Mouse (Mus musculus) hindbrain, postnatal 0 days (tissue): Measurements from ENCODE around the gene Mprip. TPM values are rescaled to one million over a fixed set of nuclear protein-coding genes. Genes with fewer than 3 reads are reported as not detected.
A peak's percentile ranks its signal among the peaks of the same experiment; 100 is the strongest.
"Not testable (repeated sequence)": the region's sequence is repeated elsewhere in the genome, so short reads cannot be mapped to it uniquely, and the experiment has no call there.

ENCODE experiments used
- ATAC-seq: fragments of 200-750 bp; cut with Nextera tagmentation; 2 replicates; pipeline ENCODE4 v1.8.0; 2017; ENCODE audit warnings: mild to moderate bottlenecking, moderate TSS enrichment, moderate library complexity
- DNase-seq: peaks from one replicate; pipeline ENCODE4 v3.0.0-alpha.2; 2015; ENCODE audit warnings: low spot score
- H3K27ac ChIP-seq: fragments of 300-500 bp; sonication (generic); 2 replicates; pipeline ENCODE4 v1.5.1; 2014; ENCODE audit warnings: mild to moderate bottlenecking
- H3K27me3 ChIP-seq: fragments of 300-500 bp; sonication (generic); 2 replicates; pipeline ENCODE4 v1.6.1; 2014; ENCODE audit warnings: low read length, mixed read lengths; ENCODE audit not compliant: insufficient read depth
- H3K36me3 ChIP-seq: fragments of 300-500 bp; sonication (generic); 2 replicates; pipeline ENCODE4 v1.6.1; 2014; ENCODE audit warnings: low read length, mixed read lengths; ENCODE audit not compliant: insufficient read depth
- H3K4me1 ChIP-seq: fragments of 300-500 bp; sonication (generic); 2 replicates; pipeline ENCODE4 v1.6.1; 2014; ENCODE audit warnings: antibody characterized with exemption, low read length, mixed read lengths; ENCODE audit not compliant: insufficient read depth
- H3K4me2 ChIP-seq: fragments of 300-500 bp; sonication (generic); 2 replicates; pipeline ENCODE4 v1.6.1; 2014; ENCODE audit warnings: low read depth, mild to moderate bottlenecking, low read length, moderate library complexity, mixed read lengths
- H3K4me3 ChIP-seq: fragments of 300-500 bp; sonication (generic); 2 replicates; pipeline ENCODE4 v1.5.1; 2014; ENCODE audit warnings: low read length
- H3K9ac ChIP-seq: fragments of 300-500 bp; sonication (generic); replicated peaks from 2 replicates; pipeline ENCODE4 v1.6.1; 2014; ENCODE audit warnings: mild to moderate bottlenecking, low read length, moderate library complexity, mixed read lengths
- H3K9me3 ChIP-seq: fragments of 300-500 bp; sonication (generic); 2 replicates; pipeline ENCODE4 v1.6.1; 2016; ENCODE audit warnings: low read length, mixed read lengths
- CTCF ChIP-seq: IDR thresholded peaks from 2 replicates; pipeline ENCODE4 v1.5.1; 2016; ENCODE audit warnings: antibody characterized with exemption, control low read depth, low read depth
- WGBS: fragments of 180-500 bp; shearing (Covaris S2); extraction: QIAGEN DNeasy Blood & Tissue Kit; methylation state at CpG from one replicate; pipeline ENCODE4 v1.1.7; 2014; 5-methylcytosine and 5-hydroxymethylcytosine counted together
- polyA plus RNA-seq: library from polyadenylated mRNA; unstranded; fragments of >200 nt; fragmentation: Nextera tagmentation; extraction: Ambion mirVana; gene quantifications from 2 replicates; pipeline ENCODE4 v1.2.1, GENCODE M21; 2015
- total RNA-seq: library from RNA; depleted of rRNA; stranded (reverse); fragments of >200 nt; gene quantifications from 2 replicates; pipeline ENCODE4 v1.2.3, GENCODE M21; 2014

The Mprip gene
- total and polyA plus RNA-seq, 2 experiments from 2014 or later, result 57.8 to 149 TPM

DNA sequence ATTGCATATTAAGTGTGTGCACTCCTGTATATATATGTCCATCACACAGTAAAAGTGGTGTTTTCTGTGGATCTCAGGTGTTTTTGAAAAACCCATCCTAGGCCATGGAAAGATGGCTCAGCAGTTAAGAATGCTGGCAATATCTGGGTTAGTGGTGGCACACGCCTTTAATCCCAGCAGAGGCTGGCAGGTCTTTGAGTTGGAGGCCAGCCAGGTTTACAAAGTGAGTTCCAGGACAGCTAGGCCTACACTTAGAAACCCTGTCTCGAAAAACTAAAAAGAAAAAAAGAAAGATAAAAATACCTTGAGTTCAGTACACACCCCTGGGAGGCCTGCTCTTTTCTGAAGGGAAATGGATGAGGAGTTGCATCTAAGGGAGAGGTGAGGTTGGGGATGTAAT lies 60.3 kb downstream of the Mprip start:
- DNase-seq (no peak), ATAC-seq (no peak)
- Histone ChIP-seq H3K36me3 (no peaks in the 10 kb centered on the region), H3K9me3 (no peaks in the 10 kb centered on the region), H3K4me3 (no peak overlapping the region), H3K4me2 (no peak overlapping the region), H3K9ac (no peak overlapping the region), H3K4me1 (peaks cover 3% of the 10 kb centered on the region; the same call in 1 of the 2 replicates), H3K27me3 (no peaks in the 10 kb centered on the region), H3K27ac (no peak overlapping the region)
- TF ChIP-seq CTCF, result no peak
- 52% methylated on average over 2 of the region's 2 CpGs for WGBS

GRCm38 (mm10) chr11:59727204-59727603 lies 66.1 kb downstream of the Mprip start:
- H3K4me1 ChIP-seq, result no peaks in the 10 kb centered on the region; the same call in 1 of the 2 replicates
- no peak overlapping the region for H3K4me2 ChIP-seq
- ATAC-seq, result no peak
- no peaks in the 10 kb centered on the region; the same call in 1 of the 2 replicates for H3K36me3 ChIP-seq
- no peak overlapping the region for H3K4me3 ChIP-seq
- 87% methylated on average over 3 of the region's 3 CpGs for WGBS
- no peaks in the 10 kb centered on the region for H3K27me3 ChIP-seq
- H3K27ac ChIP-seq, result no peak overlapping the region
- TF ChIP-seq CTCF, result no peak
- DNase-seq, result no peak
- no peaks in the 10 kb centered on the region for H3K9me3 ChIP-seq
- no peak overlapping the region for H3K9ac ChIP-seq

- Histone ChIP-seq H3K4me1 (no peaks in the 10 kb centered on the region; the same call in 1 of the 2 replicates), H3K27me3 (no peaks in the 10 kb centered on the region), H3K27ac (peak overlapping the region; percentile 56; the same call in 1 of the 2 replicates), H3K9ac (no peak overlapping the region), H3K9me3 (no peaks in the 10 kb centered on the region), H3K36me3 (no peaks in the 10 kb centered on the region; the same call in 1 of the 2 replicates), H3K4me2 (no peak overlapping the region), H3K4me3 (no peak overlapping the region)
- DNase-seq, result no peak
- no peak for ATAC-seq
- no peak for TF ChIP-seq CTCF
- 65% methylated on average over 3 of the region's 3 CpGs for WGBS
Measured at GRCm38 (mm10) chr11:59731821-59732220, 70.7 kb downstream of the Mprip start.

DNA sequence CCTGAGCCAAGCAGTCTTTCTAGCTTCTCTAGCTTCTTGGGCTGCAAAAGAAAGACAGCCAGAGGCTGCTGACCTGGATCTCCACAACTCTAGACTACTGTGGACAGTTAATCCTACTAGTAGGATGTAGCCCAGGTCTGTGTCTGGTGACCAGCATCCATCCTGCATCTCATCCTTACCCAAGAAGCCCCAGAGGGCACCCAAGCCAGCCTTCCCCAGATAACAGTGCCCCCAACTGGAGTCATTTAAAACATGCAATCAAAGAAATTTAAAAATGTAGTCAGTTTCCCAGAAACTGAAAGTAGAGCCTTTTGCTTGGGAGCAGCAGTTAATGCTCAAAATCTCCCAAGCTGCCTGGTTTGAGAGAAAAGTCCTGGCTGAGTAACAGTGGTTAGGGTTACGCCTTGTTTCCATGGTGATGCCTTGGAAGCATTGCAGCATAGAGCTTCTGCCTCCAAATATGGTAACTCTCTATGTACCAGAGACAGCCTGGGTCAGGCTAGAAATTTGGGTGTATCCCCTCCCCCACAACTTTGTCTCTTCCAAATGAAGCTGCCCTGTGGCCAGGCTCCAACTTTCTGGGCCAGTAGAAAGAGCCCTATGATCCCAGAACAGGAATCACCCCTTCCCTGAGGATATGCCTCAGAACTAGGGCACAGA lies 71.4 kb downstream of the Mprip start:
- Histone ChIP-seq H3K36me3 (peaks cover 4% of the 10 kb centered on the region), H3K4me1 (no peaks in the 10 kb centered on the region; the same call in 1 of the 2 replicates), H3K9ac (no peak overlapping the region), H3K9me3 (no peaks in the 10 kb centered on the region), H3K27ac (peak overlapping the region; percentile 56), H3K4me3 (no peak overlapping the region), H3K27me3 (no peaks in the 10 kb centered on the region), H3K4me2 (no peak overlapping the region)
- 17% methylated on average over 1 of the region's 1 CpGs for WGBS
- ATAC-seq (peak; percentile 81), DNase-seq (peak; percentile 71)
- 0 out of 2 replicates have a peak, but pooled peaks have one; percentile 8 for TF ChIP-seq CTCF

DNA sequence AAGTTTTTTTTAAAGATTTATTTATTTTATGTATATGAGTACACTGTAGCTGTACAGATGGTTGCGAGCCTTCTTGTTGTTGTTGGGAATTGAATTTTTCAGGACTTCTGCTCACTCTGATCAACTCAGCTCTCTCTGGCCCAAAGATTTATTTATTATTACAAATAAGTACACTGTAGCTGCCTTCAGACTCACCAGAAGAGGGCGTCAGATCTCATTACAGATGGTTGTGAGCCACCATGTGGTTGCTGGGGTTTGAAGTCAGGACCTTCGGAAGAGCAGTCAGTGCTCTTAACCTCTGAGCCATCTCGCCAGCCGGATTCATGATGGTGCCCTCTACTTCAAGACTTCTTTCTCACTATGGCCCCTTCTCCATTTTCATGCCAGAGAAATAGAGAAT lies 72.5 kb downstream of the Mprip start:
- not testable (repeated sequence) for H3K9me3 ChIP-seq, DNase-seq, ATAC-seq, H3K27me3 ChIP-seq, H3K27ac ChIP-seq, H3K4me1 ChIP-seq, H3K4me3 ChIP-seq, H3K4me2 ChIP-seq, H3K9ac ChIP-seq
- 73% methylated on average over 5 of the region's 5 CpGs for WGBS
- peak; percentile 31 for TF ChIP-seq CTCF
- H3K36me3 ChIP-seq, result peaks cover 14% of the 10 kb centered on the region

GRCm38 (mm10) chr11:59734335-59734734 lies 73.2 kb downstream of the Mprip start:
- WGBS, result 90% methylated on average over 1 of the region's 1 CpGs
- DNase-seq, result no peak

GRCm38 (mm10) chr11:59735938-59736337 lies 74.8 kb downstream of the Mprip start:
- not testable (repeated sequence) for H3K27ac ChIP-seq, H3K4me3 ChIP-seq, ATAC-seq, H3K4me2 ChIP-seq, DNase-seq, H3K9ac ChIP-seq, H3K27me3 ChIP-seq, H3K4me1 ChIP-seq, H3K9me3 ChIP-seq
- peaks cover 34% of the 10 kb centered on the region for H3K36me3 ChIP-seq
- 76% methylated on average over 4 of the region's 4 CpGs for WGBS

More at GRCm38 (mm10) chr11:59734335-59734734, 73.2 kb downstream of the Mprip start:
- Histone ChIP-seq H3K4me1 (no peaks in the 10 kb centered on the region; the same call in 1 of the 2 replicates), H3K4me2 (no peak overlapping the region), H3K36me3 (peaks cover 21% of the 10 kb centered on the region), H3K9me3 (no peaks in the 10 kb centered on the region), H3K9ac (no peak overlapping the region), H3K27ac (no peak overlapping the region), H3K4me3 (no peak overlapping the region), H3K27me3 (no peaks in the 10 kb centered on the region)
- no peak for ATAC-seq
- TF ChIP-seq CTCF, result no peak
